Mouse (Mus musculus): ENCODE results near the gene Gart.

DNA sequence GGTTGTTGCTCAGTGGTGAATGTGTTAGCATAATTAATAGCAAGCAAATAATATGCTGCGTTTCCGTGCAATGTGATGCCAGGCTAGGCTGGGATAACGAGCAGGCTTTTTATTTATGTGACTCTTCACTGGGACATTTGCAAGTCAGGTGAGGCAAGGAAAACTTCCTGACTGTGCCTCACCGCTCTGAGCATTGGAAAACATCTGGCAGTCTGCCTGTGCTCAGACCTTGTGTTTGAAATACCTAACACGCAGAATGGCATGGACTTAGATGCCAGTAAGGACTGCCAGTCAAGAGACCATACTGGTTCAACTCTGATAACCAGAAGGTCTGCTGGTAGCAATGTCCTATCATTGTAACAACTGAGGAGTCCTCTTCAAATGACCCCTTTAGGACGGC, 41.6 kb downstream of the Gart start:
- TF ChIP-seq POLR2A (IDR thresholded peaks at IDR 0.05; ENCODE audit: control insufficient read depth, low read depth, low read length) (no peak), CTCF (IDR thresholded peaks at IDR 0.05; ENCODE audit: control insufficient read depth, insufficient read depth, insufficient replicate concordance, low read depth, low read length) (no peak)

All from testis, adult 2 months (tissue).